Mouse (Mus musculus): ENCODE results near the gene Hnrnpr.

DNA sequence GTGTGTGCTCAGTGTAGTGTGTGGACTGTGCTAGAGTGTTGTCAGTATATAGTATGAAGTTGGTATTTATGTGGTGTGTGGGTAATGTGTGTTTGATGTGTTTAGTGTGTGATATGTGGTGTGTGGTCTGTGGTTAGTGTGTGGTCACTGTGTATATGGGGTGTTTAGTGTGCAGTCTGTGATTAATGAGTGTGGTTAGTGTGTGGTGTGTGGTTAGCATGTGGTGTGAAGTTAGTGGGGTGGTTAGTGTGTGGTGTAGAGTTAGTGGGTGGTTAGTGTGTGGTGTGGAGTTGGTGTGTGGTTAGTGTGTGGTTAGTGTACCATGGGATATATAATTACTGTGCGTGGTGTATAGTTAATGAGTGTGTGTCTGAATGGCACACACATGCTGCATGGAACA, 41.8 kb upstream of the Hnrnpr start:
- TF ChIP-seq TAL1 (IDR thresholded peaks at IDR 0.05; ENCODE audit: low read length) (no peak), GATA1 (IDR thresholded peaks at IDR 0.05; ENCODE audit: low read length) (no peak)

All from erythroblast, embryonic 14.5 days (primary cell).